In the genomic region with DNA sequence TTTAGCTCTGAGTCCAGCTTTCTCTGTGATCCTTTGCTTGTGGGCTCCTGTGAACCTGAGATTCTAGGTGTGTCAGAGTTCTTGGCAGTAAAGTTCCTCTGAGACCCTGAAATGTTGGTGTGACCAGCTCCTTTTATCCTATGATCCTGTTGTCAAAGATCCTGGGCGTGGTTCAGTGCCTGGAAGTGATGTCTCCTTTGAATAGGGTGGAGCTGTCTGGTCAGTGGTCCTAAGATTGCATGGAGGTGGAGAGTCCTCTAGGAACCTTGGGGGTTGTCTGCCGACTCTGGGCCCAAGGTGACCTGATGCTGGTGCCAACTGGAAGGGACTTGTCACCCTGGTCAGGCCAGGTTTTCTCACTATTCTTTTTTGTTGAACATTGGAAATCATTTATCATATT, we compare ENCODE assay signal across 8 mouse cellular contexts.
"Had no signal": no experiment of that assay in that cellular context is flagged by ENCODE, and none has a peak within 500 bp of the region (broad histone marks: within the 10 kb centered on the region; RNA-seq: fewer than 3 reads in every experiment).

No protein-coding gene starts in this region.

- DNase-seq: liver, postnatal 0 days; lung, adult 2 months; lung, postnatal 14 days; lung, postnatal 36 days; right cerebral cortex, postnatal 14 days; thymus, adult 2 months; thymus, postnatal 14 days; thymus, postnatal 36 days had no signal
